Comparison of ENCODE assay signal across 10 mouse cellular contexts in the genomic region with DNA sequence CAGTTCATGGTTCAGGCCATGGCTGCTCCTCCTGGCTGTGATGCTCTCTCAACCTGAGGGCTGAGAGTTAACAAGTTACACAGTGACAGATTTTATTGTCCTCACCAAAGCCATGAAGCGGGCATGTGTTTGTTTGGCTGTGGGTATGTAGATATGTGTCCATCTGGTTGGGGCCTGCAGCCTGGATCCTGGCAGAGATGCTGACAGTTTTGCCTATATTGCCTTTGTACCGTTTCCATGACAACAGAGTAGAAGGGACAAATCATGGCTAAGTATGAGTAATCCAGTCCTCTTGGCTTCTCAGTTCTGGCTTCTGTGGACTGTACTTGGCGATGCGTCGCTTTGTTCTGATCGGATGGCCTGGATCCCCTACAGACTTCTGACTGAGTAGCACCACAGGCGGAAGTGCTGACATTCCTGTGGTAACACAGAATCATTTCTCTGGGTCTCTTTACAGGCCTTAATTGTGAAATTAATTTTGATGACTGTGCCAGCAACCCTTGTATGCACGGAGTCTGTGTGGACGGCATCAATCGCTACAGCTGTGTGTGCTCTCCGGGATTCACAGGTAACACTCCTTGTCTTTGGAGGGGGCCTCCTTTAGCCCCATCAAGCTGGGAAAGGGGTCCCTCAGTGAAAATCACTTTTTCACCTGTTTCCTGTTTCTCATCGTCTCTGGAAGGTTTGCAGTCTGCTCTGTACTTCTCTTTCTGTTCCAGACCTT. TPM values are rescaled to one million over a fixed set of nuclear protein-coding genes. Genes with fewer than 3 reads are reported as not detected.
DNase-seq lines count a peak whose midpoint lies in the region; ATAC-seq and TF ChIP-seq lines count a peak whose summit lies in the region.
"Had no signal": no experiment of that assay in that cellular context is flagged by ENCODE, and none has a peak within 500 bp of the region (broad histone marks: within the 10 kb centered on the region; RNA-seq: fewer than 3 reads in every experiment).

No protein-coding gene starts in this region.

- DNase-seq in hindbrain, embryonic 11.5 days (ENCODE audit: low spot score) = peak; percentile 34
- no peak for DNase-seq in hindbrain, embryonic 10.5 days (ENCODE audit: low spot score)
- DNase-seq in brain, adult 2 months (ENCODE audit: low read depth, low spot score) = peak; percentile 88
- no peak for DNase-seq in thymus, postnatal 4 days
- no peak for DNase-seq in lung, adult 18-20 months
- DNase-seq: liver, embryonic 13.5 days had no signal

- H3K27me3 ChIP-seq in hindbrain, embryonic 11.5 days (ENCODE audit: control insufficient read depth, insufficient read depth, low read length) = no peaks in the 10 kb centered on the region
- peaks cover 15% of the 10 kb centered on the region for H3K27me3 ChIP-seq in hindbrain, embryonic 10.5 days (ENCODE audit: insufficient read depth, poor library complexity, severe bottlenecking)
- no peaks in the 10 kb centered on the region for H3K27me3 ChIP-seq in forebrain, embryonic 15.5 days
- H3K27me3 ChIP-seq in intestine, postnatal 0 days (replicated peaks; ENCODE audit: control insufficient read depth, insufficient read depth, low read length) = no peaks in the 10 kb centered on the region
- no peaks in the 10 kb centered on the region for H3K27me3 ChIP-seq in neural tube, embryonic 15.5 days (replicated peaks)
- H3K27me3 ChIP-seq: liver, embryonic 13.5 days; stomach, embryonic 15.5 days had no signal

- peak; percentile 65 for ATAC-seq in hindbrain, embryonic 11.5 days (ENCODE audit: low FRiP score)
- ATAC-seq in forebrain, embryonic 15.5 days (replicated peaks) = peak; percentile 82
- 0 out of 2 replicates have a peak, but pooled peaks have one; percentile 31 for ATAC-seq in intestine, postnatal 0 days
- peak; percentile 85 for ATAC-seq in neural tube, embryonic 15.5 days (ENCODE audit: low FRiP score)

- peaks cover 12% of the 10 kb centered on the region for H3K36me3 ChIP-seq in hindbrain, embryonic 11.5 days (ENCODE audit: control insufficient read depth, insufficient read depth, low read length)
- peaks cover 89% of the 10 kb centered on the region for H3K36me3 ChIP-seq in hindbrain, embryonic 10.5 days
- H3K36me3 ChIP-seq in forebrain, embryonic 15.5 days = peaks cover 11% of the 10 kb centered on the region
- H3K36me3 ChIP-seq in intestine, postnatal 0 days (ENCODE audit: control insufficient read depth, insufficient read depth) = peaks cover 61% of the 10 kb centered on the region
- H3K36me3 ChIP-seq in neural tube, embryonic 15.5 days = peaks cover 16% of the 10 kb centered on the region

- no peak overlapping the region for H3K27ac ChIP-seq in hindbrain, embryonic 11.5 days (ENCODE audit: low read depth, low read length)
- no peak overlapping the region for H3K27ac ChIP-seq in hindbrain, embryonic 10.5 days
- H3K27ac ChIP-seq in forebrain, embryonic 15.5 days (replicated peaks) = peak overlapping the region; percentile 58
- H3K27ac ChIP-seq in intestine, postnatal 0 days (ENCODE audit: low read depth, low read length) = no peak overlapping the region
- peak overlapping the region; percentile 72 for H3K27ac ChIP-seq in neural tube, embryonic 15.5 days (replicated peaks)
- H3K27ac ChIP-seq: stomach, embryonic 15.5 days had no signal

- H3K9me3 ChIP-seq in hindbrain, embryonic 11.5 days (ENCODE audit: control insufficient read depth, low read length) = peaks cover 6% of the 10 kb centered on the region; the same call in 1 of the 2 replicates
- peaks cover 13% of the 10 kb centered on the region for H3K9me3 ChIP-seq in hindbrain, embryonic 10.5 days
- no peaks in the 10 kb centered on the region; the same call in 1 of the 2 replicates for H3K9me3 ChIP-seq in forebrain, embryonic 15.5 days
- peaks cover 6% of the 10 kb centered on the region; the same call in 1 of the 2 replicates for H3K9me3 ChIP-seq in intestine, postnatal 0 days (ENCODE audit: control insufficient read depth)
- no peaks in the 10 kb centered on the region for H3K9me3 ChIP-seq in neural tube, embryonic 15.5 days (replicated peaks)
- H3K9me3 ChIP-seq: stomach, embryonic 15.5 days had no signal

- H3K4me2 ChIP-seq in hindbrain, embryonic 11.5 days (replicated peaks; ENCODE audit: low read depth, low read length) = no peak overlapping the region
- no peak overlapping the region for H3K4me2 ChIP-seq in forebrain, embryonic 15.5 days (replicated peaks)
- H3K4me2 ChIP-seq in intestine, postnatal 0 days (replicated peaks; ENCODE audit: low read depth) = no peak overlapping the region
- H3K4me2 ChIP-seq in neural tube, embryonic 15.5 days = no peak overlapping the region
- H3K4me2 ChIP-seq: liver, embryonic 13.5 days; stomach, embryonic 15.5 days had no signal

- no peak overlapping the region for H3K4me3 ChIP-seq in hindbrain, embryonic 11.5 days (ENCODE audit: low read depth, low read length)
- no peak overlapping the region for H3K4me3 ChIP-seq in hindbrain, embryonic 10.5 days
- no peak overlapping the region for H3K4me3 ChIP-seq in forebrain, embryonic 15.5 days
- H3K4me3 ChIP-seq in intestine, postnatal 0 days (ENCODE audit: low read depth, low read length) = no peak overlapping the region
- H3K4me3 ChIP-seq in neural tube, embryonic 15.5 days (replicated peaks) = no peak overlapping the region
- H3K4me3 ChIP-seq: liver, embryonic 13.5 days; stomach, embryonic 15.5 days had no signal

- no peak overlapping the region for H3K9ac ChIP-seq in hindbrain, embryonic 11.5 days (ENCODE audit: low read depth, low read length)
- H3K9ac ChIP-seq in forebrain, embryonic 15.5 days (replicated peaks) = no peak overlapping the region
- no peak overlapping the region for H3K9ac ChIP-seq in intestine, postnatal 0 days (ENCODE audit: low read depth, low read length)
- no peak overlapping the region for H3K9ac ChIP-seq in neural tube, embryonic 15.5 days (replicated peaks)
- H3K9ac ChIP-seq: liver, embryonic 13.5 days; stomach, embryonic 15.5 days had no signal

- no peaks in the 10 kb centered on the region; the same call in none of the 2 replicates for H3K4me1 ChIP-seq in hindbrain, embryonic 11.5 days (replicated peaks; ENCODE audit: control insufficient read depth, insufficient read depth, low read length)
- H3K4me1 ChIP-seq in hindbrain, embryonic 10.5 days (replicated peaks) = peaks cover 32% of the 10 kb centered on the region
- peaks cover 34% of the 10 kb centered on the region for H3K4me1 ChIP-seq in forebrain, embryonic 15.5 days
- H3K4me1 ChIP-seq in intestine, postnatal 0 days (replicated peaks; ENCODE audit: control insufficient read depth, insufficient read depth, low read length) = no peaks in the 10 kb centered on the region
- H3K4me1 ChIP-seq in neural tube, embryonic 15.5 days = peaks cover 35% of the 10 kb centered on the region
- H3K4me1 ChIP-seq: stomach, embryonic 15.5 days had no signal

- no peak for TF ChIP-seq CTCF in intestine, postnatal 0 days (IDR thresholded peaks at IDR 0.05; ENCODE audit: low read depth)

- 80% methylated on average over 12 of the region's 12 CpGs for WGBS in hindbrain, embryonic 11.5 days
- WGBS in hindbrain, embryonic 10.5 days = 87% methylated on average over 12 of the region's 12 CpGs
- 44% methylated on average over 12 of the region's 12 CpGs for WGBS in forebrain, embryonic 15.5 days
- WGBS in intestine, postnatal 0 days = 73% methylated on average over 12 of the region's 12 CpGs
- 46% methylated on average over 12 of the region's 12 CpGs for WGBS in neural tube, embryonic 15.5 days

RNA-seq across cellular contexts. Expression of gene Adam30, which starts 53.7 kb away (rescaled TPM):
- polyA plus RNA-seq in hindbrain, embryonic 11.5 days (2014; fragmentation: Nextera tagmentation; extraction: Ambion mirVana) = not detected in 2 replicates
- polyA plus RNA-seq in hindbrain, embryonic 10.5 days (2016; fragmentation: Nextera tagmentation; extraction: Ambion mirVana) = not detected in 2 replicates
- polyA plus RNA-seq in forebrain, embryonic 15.5 days (2015; fragmentation: Nextera tagmentation; extraction: Ambion mirVana) = not detected in 2 replicates
- polyA plus RNA-seq in intestine, postnatal 0 days (2015; fragmentation: Nextera tagmentation; extraction: Ambion mirVana) = not detected in 2 replicates
- polyA plus RNA-seq in neural tube, embryonic 15.5 days (2015; fragmentation: Nextera tagmentation; extraction: Ambion mirVana) = not detected in 2 replicates
- polyA plus RNA-seq: liver, embryonic 13.5 days; stomach, embryonic 15.5 days had no signal

Comparison
In these comparisons a context has a peak if more than half of its experiments do, and no peak if none do; other contexts are left out.
1. DNase-seq: peak in hindbrain, embryonic 11.5 days (single experiment) and brain, adult 2 months (single experiment); none in hindbrain, embryonic 10.5 days (single experiment), thymus, postnatal 4 days (single experiment) and lung, adult 18-20 months (0 of 2).
2. ATAC-seq: peak in every context shown above with its lines; median percentile 85 in neural tube, embryonic 15.5 days; 82 in forebrain, embryonic 15.5 days; 65 in hindbrain, embryonic 11.5 days; 31 in intestine, postnatal 0 days.
3. H3K27ac ChIP-seq: peak in forebrain, embryonic 15.5 days (single experiment) and neural tube, embryonic 15.5 days (single experiment); none in hindbrain, embryonic 11.5 days (single experiment), hindbrain, embryonic 10.5 days (single experiment) and intestine, postnatal 0 days (single experiment).